Mouse (Mus musculus) inflammation-experienced regulatory T-cells, adult 16 weeks (primary cell): ENCODE data around the gene Hoxb2. TPM values are rescaled to one million over a fixed set of nuclear protein-coding genes. Genes with fewer than 3 reads are reported as not detected.

Experiments
- polyA plus RNA-seq: library from polyadenylated mRNA; unstranded; fragments of 100-300 nt; shearing (Covaris generic); gene quantifications from one replicate; pipeline ENCODE4 v1.2.1, GENCODE M21; 2017

The Hoxb2 gene
- polyA plus RNA-seq, result not detected

DNA sequence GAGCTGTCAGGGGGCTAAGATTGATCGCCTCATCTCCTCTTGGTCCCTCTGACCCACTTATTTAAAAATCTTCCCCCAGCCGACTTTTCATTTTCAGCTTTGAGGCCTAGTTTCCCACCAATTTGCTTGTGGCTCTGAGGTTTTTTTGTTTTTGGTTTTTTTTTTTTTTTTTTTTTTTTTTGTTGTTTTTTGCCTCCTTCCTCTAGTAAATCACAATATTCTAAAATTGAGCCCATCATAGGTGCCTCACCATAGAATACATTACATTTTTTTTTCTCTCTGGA, at the start of gene Hoxb2:
TSS of gene Hoxb2 (plus strand) at position 185 of the 284 bp plus-strand sequence.

GRCm38 (mm10) chr11:96303151-96304099, 46.9 kb upstream of the Hoxb2 start, which contains the start of gene Hoxb5:
TSS of gene Hoxb5 (plus strand) at chr11:96303336.

GRCm38 (mm10) chr11:96317608-96318367, 32.5 kb upstream of the Hoxb2 start, which contains the start of gene Hoxb4:
TSS of gene Hoxb4 (plus strand) at chr11:96318267.

DNA sequence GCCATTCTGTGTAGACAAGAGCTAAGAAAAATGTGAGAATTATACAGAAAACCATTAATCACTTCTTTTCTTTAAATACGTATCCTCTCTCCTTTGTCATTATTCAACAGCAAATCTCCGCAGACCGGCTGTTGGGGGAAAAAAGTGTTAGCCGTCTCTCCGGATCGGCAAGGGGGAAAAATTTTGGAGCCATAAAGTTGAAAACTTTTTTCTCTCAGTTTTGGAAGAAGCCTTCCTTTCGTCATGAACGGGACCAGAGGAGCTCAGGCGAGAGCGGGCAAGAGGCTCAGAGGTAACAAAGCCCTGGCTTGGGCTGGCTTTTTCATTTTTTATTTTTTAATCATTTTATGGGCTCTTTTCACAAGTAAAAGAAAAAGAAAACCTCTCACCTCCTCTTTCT, 27.2 kb upstream of the Hoxb2 start, which contains the start of gene Hoxb3:
TSS of gene Hoxb3 (plus strand) at position 173 of the 400 bp plus-strand sequence.

GRCm38 (mm10) chr11:96365441-96366091, 15.2 kb downstream of the Hoxb2 start, which contains the start of gene Hoxb1:
TSS of gene Hoxb1 (plus strand) at chr11:96365752.

Other genes starting within 250 kb of the Hoxb2 start
- not detected for gene Calcoco2, start 238.6 kb upstream of the Hoxb2 start, polyA plus RNA-seq
- gene Ttll6, start 216.7 kb upstream of the Hoxb2 start, polyA plus RNA-seq, result not detected
- not detected for gene Hoxb13, start 156.2 kb upstream of the Hoxb2 start, polyA plus RNA-seq
- gene Hoxb9, start 79.1 kb upstream of the Hoxb2 start, polyA plus RNA-seq, result not detected
- gene Hoxb8, start 68.6 kb upstream of the Hoxb2 start, polyA plus RNA-seq, result not detected
- not detected for gene Hoxb7, start 63.9 kb upstream of the Hoxb2 start, polyA plus RNA-seq
- gene Hoxb6, start 58.0 kb upstream of the Hoxb2 start, polyA plus RNA-seq, result not detected
- not detected for gene Hoxb5, start 47.2 kb upstream of the Hoxb2 start, polyA plus RNA-seq
- gene Hoxb4, start 32.3 kb upstream of the Hoxb2 start, polyA plus RNA-seq, result 0.33 TPM
- not detected for gene Hoxb3, start 27.2 kb upstream of the Hoxb2 start, polyA plus RNA-seq
- not detected for gene Hoxb1, start 15.2 kb downstream of the Hoxb2 start, polyA plus RNA-seq
- 838 TPM for gene Skap1, start 114.1 kb downstream of the Hoxb2 start, polyA plus RNA-seq